Mouse (Mus musculus): ENCODE results near the gene Gm3029. TPM values are rescaled to one million over a fixed set of nuclear protein-coding genes. Genes with fewer than 3 reads are reported as not detected.
"Not testable (repeated sequence)": the region's sequence is repeated elsewhere in the genome, so short reads cannot be mapped to it uniquely, and the experiment has no call there.

The Gm3029 gene
- polyA plus RNA-seq (2015; fragmentation: Nextera tagmentation; extraction: Ambion mirVana) = not detected in 2 replicates

GRCm38 (mm10) chr14:3931456-3931855 lies at the start of gene Gm3029:
Gene Gm3029, plus strand, starts transcription at chr14:3931756.
- H3K36me3 ChIP-seq; H3K27ac ChIP-seq; H3K4me2 ChIP-seq; H3K4me1 ChIP-seq (replicated peaks); H3K27me3 ChIP-seq; ATAC-seq (ENCODE audit: low read depth); H3K9ac ChIP-seq; H3K9me3 ChIP-seq (replicated peaks); H3K4me3 ChIP-seq (replicated peaks); DNase-seq: not testable (repeated sequence)
- 22% methylated on average over 1 of the region's 2 CpGs for WGBS (ENCODE audit: insufficient replicate concordance)

DNA sequence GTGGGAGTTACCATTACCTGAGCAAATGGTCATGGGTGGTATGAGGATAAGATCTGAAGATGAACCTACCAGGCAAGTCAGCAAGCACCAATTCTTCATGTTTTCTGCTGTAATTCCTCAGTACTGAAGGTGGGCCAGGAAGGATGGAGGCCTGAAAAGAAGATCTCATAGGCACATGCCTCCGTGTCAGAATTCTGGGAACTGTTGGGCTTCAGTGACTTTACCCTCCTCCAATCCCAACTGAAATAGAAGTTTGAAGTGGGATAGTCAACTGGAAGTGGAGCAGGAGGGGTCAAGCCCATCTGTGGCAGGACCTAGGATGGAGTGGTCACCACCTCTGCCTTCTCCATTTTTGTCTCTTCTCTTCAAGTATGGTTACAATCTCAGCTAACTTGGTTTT lies 47.7 kb upstream of the Gm3029 start, which contains the start of gene Gm2916:
Gene Gm2916, plus strand, starts transcription at position 301 of the 400 bp plus-strand sequence.
- not testable (repeated sequence) for H3K4me3 ChIP-seq (replicated peaks); H3K9me3 ChIP-seq (replicated peaks); H3K36me3 ChIP-seq; ATAC-seq (ENCODE audit: low read depth); H3K9ac ChIP-seq; H3K27me3 ChIP-seq; DNase-seq; H3K4me2 ChIP-seq; H3K4me1 ChIP-seq (replicated peaks); H3K27ac ChIP-seq
- no CpG with 5 or more reads among the region's 1 CpGs for WGBS (ENCODE audit: insufficient replicate concordance)

GRCm38 (mm10) chr14:3963247-3963646 lies 31.7 kb downstream of the Gm3029 start, which contains the start of gene Gm3095:
Gene Gm3095, plus strand, starts transcription at chr14:3963547.
- not testable (repeated sequence) for H3K4me1 ChIP-seq (replicated peaks); H3K4me3 ChIP-seq (replicated peaks); H3K4me2 ChIP-seq; H3K9me3 ChIP-seq (replicated peaks); H3K36me3 ChIP-seq; H3K27ac ChIP-seq; H3K9ac ChIP-seq; ATAC-seq (ENCODE audit: low read depth); H3K27me3 ChIP-seq; DNase-seq
- no CpG with 5 or more reads among the region's 2 CpGs for WGBS (ENCODE audit: insufficient replicate concordance)

Other genes starting within 250 kb of the Gm3029 start
- gene Gm3043, start 243.0 kb upstream of the Gm3029 start, polyA plus RNA-seq (2015; fragmentation: Nextera tagmentation; extraction: Ambion mirVana) = not detected in 2 replicates
- gene Gm3002, start 121.7 kb upstream of the Gm3029 start, polyA plus RNA-seq (2015; fragmentation: Nextera tagmentation; extraction: Ambion mirVana) = not detected in 2 replicates
- 0.09 TPM in 1 of 2 replicates, not detected in the other for gene Gm3033, start 85.5 kb upstream of the Gm3029 start, polyA plus RNA-seq (2015; fragmentation: Nextera tagmentation; extraction: Ambion mirVana)
- gene Gm2916, start 47.6 kb upstream of the Gm3029 start, polyA plus RNA-seq (2015; fragmentation: Nextera tagmentation; extraction: Ambion mirVana) = not detected in 2 replicates
- gene Gm3095, start 31.8 kb downstream of the Gm3029 start, polyA plus RNA-seq (2015; fragmentation: Nextera tagmentation; extraction: Ambion mirVana) = not detected in 2 replicates
- not detected in 2 replicates for gene Gm3099, start 66.6 kb downstream of the Gm3029 start, polyA plus RNA-seq (2015; fragmentation: Nextera tagmentation; extraction: Ambion mirVana)
- not detected in 2 replicates for gene Gm5796, start 92.2 kb downstream of the Gm3029 start, polyA plus RNA-seq (2015; fragmentation: Nextera tagmentation; extraction: Ambion mirVana)
- not detected in 2 replicates for gene Gm3115, start 152.4 kb downstream of the Gm3029 start, polyA plus RNA-seq (2015; fragmentation: Nextera tagmentation; extraction: Ambion mirVana)
- not detected in 2 replicates for gene Gm8108, start 178.8 kb downstream of the Gm3029 start, polyA plus RNA-seq (2015; fragmentation: Nextera tagmentation; extraction: Ambion mirVana)
- not detected in 2 replicates for gene Gm3127, start 233.3 kb downstream of the Gm3029 start, polyA plus RNA-seq (2015; fragmentation: Nextera tagmentation; extraction: Ambion mirVana)

Data from liver, embryonic 13.5 days (tissue).